Mouse (Mus musculus) adrenal gland, adult 2 months (tissue): ENCODE measurements at regions not wholly inside any gene's neighbourhood (a gene's known extent, or its start where the extent isn't known, plus 50 kb on each side); places are given as distances from the start of the nearest gene placed in this dataset.
"Not testable (repeated sequence)": the region's sequence is repeated elsewhere in the genome, so short reads cannot be mapped to it uniquely, and the experiment has no call there.

Source experiments
- DNase-seq: peaks from one replicate; pipeline ENCODE4 v3.0.0; 2021

DNA sequence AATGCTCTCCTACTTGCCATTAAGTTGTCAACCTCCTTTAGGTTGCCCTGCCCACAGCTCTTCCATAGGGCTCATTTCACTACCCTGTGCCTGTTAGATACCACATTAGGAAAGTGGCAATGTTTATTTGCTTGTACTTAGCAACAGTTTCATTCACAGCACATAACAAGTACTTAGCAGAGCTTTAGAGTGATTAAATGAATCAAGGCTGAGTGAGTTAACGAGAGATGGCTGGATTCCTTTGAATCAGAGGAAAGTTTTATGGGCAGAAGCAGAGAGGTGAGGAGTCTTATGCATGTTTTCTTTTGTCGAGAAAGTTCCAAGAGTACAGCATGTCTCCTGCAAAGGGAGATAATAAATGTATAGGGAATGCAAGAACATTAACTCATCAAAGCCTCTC lies 60.5 kb downstream of the Ptgs2 start:
- DNase-seq = no peak

DNA sequence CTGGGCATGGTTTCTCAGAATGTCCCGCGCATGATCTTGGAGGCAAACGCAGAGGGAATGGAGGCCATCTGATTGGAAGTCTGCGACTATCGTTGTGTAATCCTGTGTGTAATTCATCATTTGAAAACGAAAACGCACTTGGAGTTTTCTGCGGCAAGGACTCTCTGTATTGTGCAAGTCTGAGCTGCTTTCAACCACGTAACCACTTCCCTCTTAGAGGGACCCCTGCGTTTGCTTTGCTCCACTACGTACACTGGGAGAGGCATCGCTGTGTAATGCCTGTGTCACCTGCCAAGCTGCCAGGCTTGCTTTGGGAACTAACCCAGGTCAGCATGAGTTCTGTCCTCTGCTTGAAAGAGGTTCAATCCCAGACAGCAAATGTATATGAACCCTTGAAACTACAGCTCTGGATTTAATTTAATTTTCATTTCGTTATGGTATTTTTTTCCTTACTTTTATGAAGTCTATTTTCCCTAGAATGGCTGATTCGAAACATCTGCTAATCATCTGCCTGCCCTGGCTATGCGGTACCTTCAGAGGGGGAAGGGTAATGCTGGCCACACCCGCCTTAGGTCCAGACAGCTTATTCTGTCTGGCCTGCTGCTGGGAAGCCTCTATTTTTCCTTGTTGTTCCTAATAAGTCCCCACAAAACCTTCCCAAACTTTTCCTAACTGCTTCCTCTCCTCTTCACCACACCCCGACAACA lies 65.2 kb downstream of the Ptgs2 start:
- peak; percentile 48 for DNase-seq

DNA sequence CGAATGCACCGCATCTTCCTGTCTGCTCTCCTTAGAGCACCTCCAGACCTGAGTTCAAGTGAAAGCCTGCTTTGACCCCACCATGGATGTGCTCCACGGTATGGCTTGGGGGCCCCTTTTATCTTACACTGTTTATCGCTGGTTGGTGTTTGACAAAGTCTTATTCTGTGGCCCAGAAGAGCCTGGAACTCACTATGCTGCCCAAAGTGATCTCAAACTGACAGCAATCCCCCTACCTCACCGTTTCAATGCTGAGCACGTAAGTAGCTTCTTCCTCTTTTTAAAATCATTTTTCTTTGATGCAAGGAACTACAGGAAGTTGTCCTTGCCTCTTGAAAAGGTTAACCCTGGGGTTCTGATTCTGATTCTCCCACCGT lies 65.8 kb downstream of the Ptgs2 start:
- DNase-seq = no peak

DNA sequence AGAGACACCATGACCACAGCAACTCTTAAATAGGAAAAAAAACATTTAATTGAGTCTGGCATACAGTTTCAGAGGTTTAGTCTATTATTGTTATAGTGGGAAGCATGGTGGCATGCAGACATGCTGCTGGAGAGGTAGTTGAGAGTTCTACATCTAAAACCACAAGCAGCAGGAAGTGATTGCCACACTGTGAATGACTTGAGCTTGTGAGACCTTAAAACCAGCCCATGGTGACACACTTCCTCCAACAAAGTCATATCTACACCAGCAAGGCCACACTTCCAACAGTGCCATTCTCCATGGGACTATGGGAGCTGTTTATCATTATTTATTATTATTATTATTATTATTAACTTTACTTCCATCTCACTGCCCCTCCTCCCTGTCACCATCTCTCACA lies 67.3 kb downstream of the Ptgs2 start:
- no peak for DNase-seq

DNA sequence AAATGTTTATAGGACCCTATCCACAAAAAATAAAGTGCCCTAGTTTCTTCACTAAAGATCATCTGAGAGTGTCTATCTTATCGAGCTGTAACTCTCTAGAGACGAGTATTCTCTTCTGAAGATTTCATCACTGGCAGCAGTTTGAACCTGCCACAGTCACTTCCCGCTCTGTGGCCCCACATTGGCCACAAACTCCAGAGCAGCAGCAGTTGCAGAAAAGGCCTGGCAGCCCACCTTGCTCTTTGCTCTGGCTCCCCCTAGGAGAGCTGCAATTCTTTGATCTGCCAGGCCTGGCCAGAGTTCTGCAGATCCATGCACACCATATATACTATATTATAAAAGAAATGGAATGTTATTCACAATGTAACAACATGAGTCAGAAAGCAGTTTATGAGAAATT lies 74.4 kb downstream of the Ptgs2 start:
- DNase-seq = no peak

DNA sequence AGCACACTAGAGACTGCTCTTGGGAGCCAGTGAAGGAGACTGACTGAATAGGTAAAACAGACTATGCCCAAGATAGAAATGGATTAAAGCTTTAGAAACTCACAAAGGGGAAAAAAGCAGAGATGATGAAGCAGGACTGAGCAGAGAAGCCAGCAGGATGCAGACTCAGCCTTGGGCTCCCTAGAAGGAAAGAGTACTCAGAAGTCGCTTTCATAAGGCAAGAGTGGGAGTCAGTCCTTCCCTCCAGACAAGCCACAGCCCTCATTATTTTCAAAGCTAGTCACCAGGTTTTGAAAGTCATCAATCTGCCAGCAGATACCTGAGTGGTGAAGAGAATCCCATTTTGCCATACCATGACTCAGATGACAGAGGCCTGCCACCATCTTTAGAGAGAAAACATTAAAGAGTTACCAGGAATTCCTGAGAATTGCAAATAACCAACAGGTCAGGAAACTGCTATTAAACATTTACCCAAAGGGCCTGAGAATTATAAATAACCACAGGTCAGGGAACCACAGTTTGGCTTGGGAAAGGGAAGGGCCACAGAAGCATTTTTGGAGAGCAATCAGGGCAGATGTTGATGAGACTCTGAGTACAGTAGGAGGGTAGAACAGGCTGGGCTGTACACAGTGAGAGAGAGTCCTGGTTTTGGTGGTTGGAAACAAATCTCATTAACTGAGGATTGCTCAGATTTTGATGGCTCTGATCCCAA lies 77.4 kb downstream of the Ptgs2 start:
- DNase-seq = no peak

DNA sequence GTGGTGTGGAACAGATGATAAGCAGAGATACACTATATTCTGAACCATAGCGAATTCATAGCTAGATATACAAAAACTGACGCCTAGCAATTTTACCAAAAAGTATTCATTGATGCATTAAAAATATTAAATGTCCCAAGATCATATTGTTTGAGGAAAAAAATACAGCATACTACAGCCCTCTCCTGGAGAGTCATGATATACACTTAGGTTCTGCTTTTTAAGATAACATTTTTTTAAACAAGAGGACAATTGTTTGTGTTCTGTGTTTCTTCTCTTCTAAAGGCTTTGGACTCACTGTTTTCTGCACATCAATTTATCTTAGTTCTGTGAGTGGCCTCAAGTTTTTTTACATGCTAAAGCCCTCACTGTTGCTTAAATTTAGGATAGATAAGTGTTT lies 102.2 kb downstream of the Ptgs2 start:
- DNase-seq = no peak

DNA sequence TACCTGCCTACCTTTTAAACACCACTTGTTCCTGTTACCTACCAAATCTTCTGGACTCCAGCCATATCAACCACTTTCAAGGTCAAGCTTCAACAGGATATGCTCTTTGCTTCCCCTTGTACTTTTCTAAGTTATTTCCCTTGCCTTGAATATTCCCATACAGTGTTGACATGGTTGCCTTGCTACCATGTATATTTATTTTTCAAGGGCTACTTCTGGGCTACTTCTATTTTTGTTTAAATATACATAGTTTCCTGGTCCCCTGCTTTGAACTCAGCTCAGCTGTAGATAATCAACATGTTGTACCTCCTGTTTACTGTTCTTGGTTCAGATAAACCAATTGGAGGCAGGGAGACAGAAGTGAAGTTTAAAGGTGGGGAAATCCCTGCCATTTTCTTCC lies 106.8 kb upstream of the Pdc start:
- no peak for DNase-seq

DNA sequence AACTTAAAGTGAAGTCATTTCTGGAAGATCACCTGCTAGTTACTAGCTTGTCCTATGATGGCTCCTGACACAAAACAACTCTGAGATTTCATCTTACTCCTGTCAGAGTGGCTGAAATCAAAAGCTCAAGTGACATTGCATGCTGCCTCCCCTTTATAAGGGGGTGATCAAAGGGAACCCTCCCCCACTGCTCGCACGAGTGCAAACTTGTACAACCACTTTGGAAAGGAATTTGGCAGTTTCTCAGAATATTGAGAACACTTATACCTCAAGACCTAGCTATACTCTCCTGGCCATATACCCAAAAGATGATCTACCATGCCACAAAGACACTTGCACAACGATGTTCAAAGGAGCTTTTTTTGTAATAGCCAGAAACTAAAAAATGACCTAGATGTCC lies 102.5 kb upstream of the Pdc start:
- no peak for DNase-seq

DNA sequence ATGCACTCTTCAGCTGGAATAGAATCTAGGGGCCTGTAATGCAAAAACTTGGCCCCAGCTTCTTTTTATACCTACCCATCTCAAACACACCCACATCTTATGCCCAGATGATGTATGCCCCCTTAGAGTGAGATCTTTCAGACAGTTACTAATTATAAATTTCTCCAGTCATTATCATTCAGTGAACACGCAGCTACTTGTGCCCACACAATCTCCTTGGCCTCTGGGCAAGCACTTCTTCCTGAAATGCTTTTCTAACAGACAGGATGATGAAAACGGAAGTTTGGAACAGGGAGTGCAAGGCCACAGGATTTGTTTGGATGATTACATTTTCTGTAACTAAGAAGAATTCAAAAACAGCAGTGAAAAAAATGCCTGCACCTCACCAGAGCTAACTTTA lies 100.4 kb upstream of the Pdc start:
- no peak for DNase-seq

DNA sequence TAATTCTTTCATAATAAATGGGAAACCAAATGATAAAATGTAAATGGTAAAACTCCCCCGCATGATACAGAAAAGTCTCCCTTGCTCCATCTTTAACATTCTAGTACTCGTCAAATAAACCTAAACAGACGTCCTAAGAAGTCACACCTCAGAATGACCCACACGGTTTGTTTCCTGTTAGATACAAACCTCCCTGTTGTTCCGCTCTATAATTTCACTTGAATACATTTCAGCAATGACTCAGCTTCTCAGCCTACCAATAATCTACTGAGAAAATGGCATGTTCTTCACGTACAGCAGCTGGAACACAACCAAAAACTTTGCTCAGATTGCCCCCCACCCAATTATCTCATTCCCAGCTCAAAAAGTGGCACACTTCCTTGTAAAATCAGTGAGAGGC lies 93.7 kb upstream of the Pdc start:
- no peak for DNase-seq

DNA sequence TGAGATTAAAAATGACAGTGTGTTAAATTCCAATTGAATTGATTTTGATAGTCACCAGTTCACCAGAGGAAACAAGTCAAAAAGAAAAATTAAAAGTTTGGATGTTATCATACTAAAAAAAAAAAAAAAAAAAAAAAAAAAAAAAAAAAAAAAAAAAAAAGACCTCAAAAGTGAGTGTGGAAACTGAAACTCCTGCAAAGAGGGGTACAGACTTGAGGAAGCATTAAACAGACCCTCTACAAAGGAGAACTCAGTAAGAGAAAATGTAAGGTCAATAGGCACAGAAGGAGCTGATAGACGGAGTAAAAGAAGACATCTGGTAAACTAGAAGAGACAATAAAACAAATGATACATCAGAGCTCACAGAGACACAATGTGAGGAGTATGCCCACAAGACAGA lies 79.7 kb upstream of the Pdc start:
- not testable (repeated sequence) for DNase-seq

DNA sequence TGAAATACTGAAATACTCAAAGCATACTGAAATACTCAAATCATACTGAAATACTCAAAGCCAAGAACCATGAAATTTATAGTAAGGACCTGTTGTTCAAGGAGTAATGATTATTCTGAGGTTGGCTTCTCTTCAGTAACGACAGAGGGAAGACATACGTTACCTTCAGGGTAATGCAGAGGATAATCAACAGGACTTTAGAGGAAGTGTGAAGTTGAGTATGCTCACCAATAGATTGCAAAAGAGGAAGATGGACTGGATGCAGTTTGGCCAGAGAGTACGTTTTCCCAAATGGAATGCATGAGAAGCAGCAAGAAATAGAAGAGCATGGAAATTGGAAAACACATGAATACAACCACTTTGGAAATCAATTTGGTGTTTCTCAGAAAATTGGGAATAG lies 79.1 kb upstream of the Pdc start:
- no peak for DNase-seq

DNA sequence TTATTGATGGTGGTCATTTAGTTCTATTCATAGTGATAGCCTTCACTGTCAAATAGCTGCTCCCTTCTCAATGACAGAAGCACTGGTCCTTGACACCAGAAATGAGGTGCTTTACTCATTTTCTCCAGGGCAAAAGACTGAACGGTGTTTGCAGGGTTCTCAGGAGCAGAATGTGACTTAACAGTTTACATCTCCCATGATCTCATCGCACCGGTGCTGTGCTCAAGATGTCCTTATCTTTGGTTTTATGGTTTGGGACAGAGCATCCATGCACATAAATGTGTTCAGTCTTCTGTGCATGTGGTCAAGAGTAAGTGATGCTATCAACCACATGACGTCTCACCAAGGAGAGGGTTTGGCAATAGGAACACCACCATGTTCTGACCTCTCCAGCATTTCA lies 78.1 kb upstream of the Pdc start:
- no peak for DNase-seq

DNA sequence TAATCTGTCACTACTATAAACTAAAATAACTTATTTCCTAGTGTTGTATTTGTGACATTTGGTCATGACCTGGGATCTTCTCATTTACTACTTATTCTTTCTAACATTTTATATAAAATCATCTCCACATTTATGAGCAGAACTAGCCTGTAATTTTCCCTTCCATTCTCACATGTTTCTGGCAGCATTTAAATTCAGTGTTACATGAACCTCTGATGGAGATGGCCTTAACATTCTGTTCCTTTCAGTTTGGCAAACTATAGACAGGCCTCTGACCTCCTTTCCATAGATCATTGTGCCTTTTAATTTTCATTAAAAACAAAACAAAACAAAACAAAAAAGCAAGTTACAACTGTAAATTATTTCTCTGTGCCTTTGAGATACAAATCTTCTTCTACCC lies 77.1 kb upstream of the Pdc start:
- no peak for DNase-seq

DNA sequence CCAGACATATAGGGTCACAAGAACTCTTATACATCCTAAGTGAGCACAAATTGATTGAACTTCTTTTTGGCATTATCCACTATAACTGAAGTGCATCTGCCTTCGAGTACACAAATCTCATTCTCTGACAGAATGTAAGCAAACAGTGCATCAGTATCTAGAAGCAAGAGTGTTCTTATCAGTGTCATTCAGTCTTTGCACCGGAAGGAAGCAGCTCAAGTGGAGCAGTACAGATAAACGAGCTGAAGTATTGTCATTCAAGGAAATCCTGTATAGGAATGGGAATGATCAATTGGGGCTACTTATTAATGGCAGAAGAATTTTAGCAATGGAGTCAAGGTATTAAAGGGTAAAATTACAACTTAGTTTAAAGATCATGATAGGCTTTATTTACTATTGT lies 74.3 kb upstream of the Pdc start:
- no peak for DNase-seq

DNA sequence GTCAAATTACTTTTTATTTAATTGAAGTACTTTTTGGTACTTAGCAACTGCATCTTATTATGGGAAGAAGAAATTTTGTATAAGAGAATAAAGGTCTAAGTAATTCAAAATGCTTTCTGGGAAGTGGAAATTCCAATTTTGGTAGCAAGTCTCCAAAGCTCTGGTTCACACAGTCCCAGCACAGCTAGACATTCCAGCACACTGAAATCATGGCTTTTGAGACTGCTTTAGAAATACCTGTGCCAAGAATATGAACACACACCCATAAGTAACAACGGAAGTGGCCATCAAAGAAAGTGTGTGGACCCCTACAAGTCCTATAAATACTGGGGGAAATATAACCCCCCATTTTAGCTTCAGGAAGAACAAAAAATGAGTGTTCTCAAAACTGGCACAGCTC lies 67.8 kb upstream of the Pdc start:
- no peak for DNase-seq

DNA sequence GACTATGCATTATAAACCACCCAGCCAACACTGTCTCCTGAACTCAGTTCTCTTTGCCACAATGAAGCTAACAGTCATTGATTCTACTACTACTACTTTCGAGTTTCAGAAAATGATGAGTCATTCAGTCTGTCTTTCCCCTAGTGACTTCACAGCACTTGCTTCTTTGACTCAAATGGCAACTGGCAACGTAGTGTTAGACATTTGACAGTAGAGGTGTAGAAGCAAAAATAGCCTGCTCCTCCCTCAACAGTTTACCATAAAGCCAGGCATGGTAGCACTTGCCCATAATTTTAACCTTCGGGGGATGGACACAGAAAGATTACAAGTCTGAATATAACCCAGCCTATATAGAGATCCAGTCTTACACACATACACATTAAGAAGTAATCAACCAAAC lies 67.3 kb upstream of the Pdc start:
- no peak for DNase-seq

DNA sequence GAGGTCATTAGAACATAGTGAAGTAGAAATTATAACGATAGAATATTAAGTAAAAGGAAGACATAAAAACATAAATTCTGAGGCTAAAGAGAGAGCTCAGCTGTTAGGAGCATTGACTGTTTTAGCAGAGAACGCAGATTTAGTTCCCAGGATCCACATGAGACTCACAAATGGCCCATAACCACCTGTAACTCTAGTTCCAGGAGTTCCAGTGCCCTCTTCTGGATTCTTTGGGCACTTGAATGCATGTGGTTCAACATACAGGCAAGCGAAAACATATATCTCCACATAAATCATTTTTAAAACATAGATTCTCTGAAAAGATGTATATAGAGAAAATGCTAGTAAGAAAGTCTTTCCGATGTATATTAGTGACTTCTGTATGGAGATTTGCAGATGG lies 61.6 kb upstream of the Pdc start:
- no peak for DNase-seq

DNA sequence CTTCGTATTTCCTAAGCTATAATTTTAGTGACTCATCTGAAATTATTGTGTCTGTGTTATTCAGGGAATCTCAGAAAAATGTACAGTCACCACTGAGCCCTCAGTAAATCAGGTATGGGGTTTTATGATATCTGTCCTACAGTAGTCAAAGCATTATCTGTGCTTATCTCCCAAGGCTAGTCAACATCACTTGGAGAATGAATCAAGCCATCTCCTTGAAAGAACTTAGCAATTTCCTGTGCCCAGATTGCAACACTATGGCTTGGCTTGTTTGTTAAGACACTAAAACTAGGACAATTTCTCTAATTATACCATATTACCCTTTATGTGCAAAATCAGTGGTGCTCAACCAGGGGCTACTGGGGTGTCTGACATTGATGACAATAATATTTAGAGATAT lies 58.9 kb upstream of the Pdc start:
- peak; percentile 28 for DNase-seq

DNA sequence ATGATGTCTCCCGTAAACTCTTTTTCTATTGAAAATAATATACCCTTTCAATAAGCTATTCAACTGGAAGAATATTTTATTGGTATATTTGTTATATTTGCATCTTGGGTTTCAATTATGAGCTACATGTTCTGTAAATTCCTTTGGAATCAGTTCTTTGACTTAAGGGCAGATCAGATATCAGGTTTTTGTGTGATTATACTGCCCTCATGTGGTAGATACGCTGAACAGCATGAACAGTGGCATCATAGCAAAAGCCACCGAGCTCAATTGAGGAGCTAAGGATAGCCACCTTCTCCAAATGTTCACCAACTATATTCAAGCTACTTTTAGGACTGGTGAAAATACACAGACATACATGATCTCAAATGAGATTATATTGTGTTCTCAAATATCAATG lies 52.7 kb upstream of the Pdc start:
- peak; percentile 10 for DNase-seq

DNA sequence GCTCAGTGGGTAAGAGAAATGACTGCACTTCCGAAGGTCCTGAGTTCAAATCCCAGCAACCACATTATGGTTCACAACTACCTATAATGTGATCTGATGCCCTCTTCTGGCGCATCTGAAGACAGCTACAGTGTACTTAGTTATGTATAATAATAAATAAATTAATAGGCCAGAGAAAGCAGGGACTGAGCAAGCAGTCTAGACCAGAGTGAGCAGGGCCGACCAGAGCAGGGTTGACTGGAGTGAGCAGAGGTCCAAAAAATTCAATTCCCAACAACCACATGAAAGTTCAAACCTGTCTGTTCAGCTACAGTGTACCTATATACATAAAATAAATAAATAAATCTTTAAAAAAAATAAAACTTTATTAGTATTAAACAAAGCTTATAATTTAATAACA lies 52.2 kb upstream of the Pdc start:
- no peak for DNase-seq
